Mouse (Mus musculus) limb, embryonic 14.5 days (tissue): ENCODE results near the gene Tvp23b. TPM values are rescaled to one million over a fixed set of nuclear protein-coding genes. Genes with fewer than 3 reads are reported as not detected.

Source experiments
- ATAC-seq: fragments of 200-750 bp; cut with Nextera tagmentation; 2 replicates; pipeline ENCODE4 v1.8.0; 2017; ENCODE audit warnings: low read depth, moderate number of reproducible peaks, moderate TSS enrichment; ENCODE audit not compliant: low FRiP score
- DNase-seq: peaks from one replicate; pipeline ENCODE4 v3.0.0-alpha.2; 2015; ENCODE audit warnings: low spot score
- H3K27ac ChIP-seq: fragments of 300-500 bp; sonication (generic); replicated peaks from 2 replicates; pipeline ENCODE4 v1.5.1; 2014; ENCODE audit warnings: low read depth, mild to moderate bottlenecking, low read length, moderate library complexity, mixed read lengths
- H3K27me3 ChIP-seq: fragments of 300-500 bp; sonication (generic); 2 replicates; pipeline ENCODE4 v1.6.1; 2014; ENCODE audit warnings: low read length, mixed read lengths; ENCODE audit not compliant: control insufficient read depth, insufficient read depth
- H3K36me3 ChIP-seq: fragments of 300-500 bp; sonication (generic); 2 replicates; pipeline ENCODE4 v1.6.1; 2014; ENCODE audit warnings: mild to moderate bottlenecking, low read length, moderate library complexity, mixed read lengths; ENCODE audit not compliant: control insufficient read depth, insufficient read depth
- H3K4me1 ChIP-seq: fragments of 300-500 bp; sonication (generic); 2 replicates; pipeline ENCODE4 v1.6.1; 2014; ENCODE audit warnings: antibody characterized with exemption, low read length, mixed read lengths; ENCODE audit not compliant: control insufficient read depth, insufficient read depth
- H3K4me2 ChIP-seq: fragments of 300-500 bp; sonication (generic); replicated peaks from 2 replicates; pipeline ENCODE4 v1.6.1; 2014; ENCODE audit warnings: low read depth, mild to moderate bottlenecking, low read length, moderate library complexity; ENCODE audit not compliant: severe bottlenecking
- H3K4me3 ChIP-seq: fragments of 300-500 bp; sonication (generic); replicated peaks from 2 replicates; pipeline ENCODE4 v1.5.1; 2014; ENCODE audit warnings: low read length
- H3K9ac ChIP-seq: fragments of 300-500 bp; sonication (generic); 2 replicates; pipeline ENCODE4 v1.6.1; 2014; ENCODE audit warnings: mild to moderate bottlenecking, low read depth, low read length, moderate library complexity; ENCODE audit not compliant: severe bottlenecking
- H3K9me3 ChIP-seq: fragments of 300-500 bp; sonication (generic); 2 replicates; pipeline ENCODE4 v1.6.1; 2016; ENCODE audit warnings: low read length; ENCODE audit not compliant: control insufficient read depth
- POLR2A ChIP-seq: fragments of 200-500 bp; IDR thresholded peaks from 2 replicates; pipeline ENCODE4 v1.8.0; 2012; ENCODE audit warnings: inconsistent platforms, mild to moderate bottlenecking, moderate library complexity, borderline replicate concordance; ENCODE audit not compliant: insufficient read depth, insufficient read length; ENCODE audit errors: extremely low read depth
- WGBS: fragments of 180-500 bp; shearing (Covaris S2); extraction: QIAGEN DNeasy Blood & Tissue Kit; methylation state at CpG from one replicate; pipeline ENCODE4 v1.1.7; 2014; 5-methylcytosine and 5-hydroxymethylcytosine counted together
- polyA plus RNA-seq, 2 experiments: library from polyadenylated mRNA; depleted of rRNA in 1 of 2; stranded (reverse) in 1 of 2; unstranded in 1 of 2; fragments of >200 nt; fragmentation: Nextera tagmentation in 1 of 2; extraction: Ambion mirVana in 1 of 2; gene quantifications; 2 replicates each; pipeline versions ENCODE4 v1.2.1 to v1.2.3; 2012 to 2014

Gene Tvp23b
- polyA plus RNA-seq, 2 experiments, result 40.1 to 65.6 TPM

- Histone ChIP-seq H3K4me2 (no peak overlapping the region), H3K27ac (no peak overlapping the region), H3K27me3 (no peaks in the 10 kb centered on the region), H3K9me3 (no peaks in the 10 kb centered on the region), H3K9ac (no peak overlapping the region), H3K36me3 (no peaks in the 10 kb centered on the region), H3K4me1 (0 out of 2 replicates have a peak, but pooled peaks cover 2% of the 10 kb centered on the region), H3K4me3 (no peak overlapping the region)
- WGBS, result 72% methylated on average over 4 of the region's 4 CpGs
- DNase-seq (no peak), ATAC-seq (no peak)
- TF ChIP-seq POLR2A, result no peak
Measured at GRCm38 (mm10) chr11:62865562-62865961, 13.7 kb upstream of the Tvp23b start.

GRCm38 (mm10) chr11:62866685-62867084 is 12.6 kb upstream of the Tvp23b start:
- Histone ChIP-seq H3K4me3 (no peak overlapping the region), H3K36me3 (no peaks in the 10 kb centered on the region), H3K27ac (no peak overlapping the region), H3K9me3 (no peaks in the 10 kb centered on the region), H3K9ac (no peak overlapping the region), H3K27me3 (no peaks in the 10 kb centered on the region), H3K4me1 (0 out of 2 replicates have a peak, but pooled peaks cover 2% of the 10 kb centered on the region), H3K4me2 (no peak overlapping the region)
- ATAC-seq (no peak), DNase-seq (no peak)
- TF ChIP-seq POLR2A, result no peak
- WGBS, result 83% methylated on average over 7 of the region's 7 CpGs

- peak; percentile 30 for DNase-seq
Measured at GRCm38 (mm10) chr11:62869201-62869600, 10.1 kb upstream of the Tvp23b start.

GRCm38 (mm10) chr11:62869715-62870371 is 9.4 kb upstream of the Tvp23b start:
- ATAC-seq (no peak), DNase-seq (no peak)
- no peaks in the 10 kb centered on the region for H3K9me3 ChIP-seq
- WGBS, result 76% methylated on average over 8 of the region's 8 CpGs
- no peak for TF ChIP-seq POLR2A
- H3K36me3 ChIP-seq, result no peaks in the 10 kb centered on the region
- H3K27me3 ChIP-seq, result no peaks in the 10 kb centered on the region
- no peak overlapping the region for H3K9ac ChIP-seq
- H3K4me2 ChIP-seq, result no peak overlapping the region
- H3K4me1 ChIP-seq, result 0 out of 2 replicates have a peak, but pooled peaks cover 2% of the 10 kb centered on the region
- no peak overlapping the region for H3K4me3 ChIP-seq
- no peak overlapping the region for H3K27ac ChIP-seq

More at GRCm38 (mm10) chr11:62869201-62869600, 10.1 kb upstream of the Tvp23b start:
- Histone ChIP-seq H3K9ac (no peak overlapping the region), H3K36me3 (no peaks in the 10 kb centered on the region), H3K4me2 (no peak overlapping the region), H3K4me3 (no peak overlapping the region), H3K4me1 (0 out of 2 replicates have a peak, but pooled peaks cover 2% of the 10 kb centered on the region), H3K27me3 (no peaks in the 10 kb centered on the region), H3K27ac (no peak overlapping the region), H3K9me3 (no peaks in the 10 kb centered on the region)
- ATAC-seq, result no peak
- no peak for TF ChIP-seq POLR2A
- WGBS, result 48% methylated on average over 5 of the region's 5 CpGs

- Histone ChIP-seq H3K27me3 (no peaks in the 10 kb centered on the region), H3K27ac (no peak overlapping the region), H3K4me1 (peaks cover 2% of the 10 kb centered on the region; the same call in 1 of the 2 replicates), H3K36me3 (no peaks in the 10 kb centered on the region), H3K4me3 (no peak overlapping the region), H3K9ac (no peak overlapping the region), H3K9me3 (no peaks in the 10 kb centered on the region), H3K4me2 (no peak overlapping the region)
- TF ChIP-seq POLR2A, result no peak
- WGBS, result 73% methylated on average over 9 of the region's 9 CpGs
- DNase-seq (no peak), ATAC-seq (no peak)
Measured at GRCm38 (mm10) chr11:62873479-62873878, 5.8 kb upstream of the Tvp23b start.
